Mouse (Mus musculus) ES-Bruce4 (cell line): ENCODE results near the gene Ube2q1.

Experiments used
- CTCF ChIP-seq: IDR thresholded peaks from one replicate; pipeline ENCODE4 v1.8.1; 2011; ENCODE audit warnings: low read depth, low read length
- POLR2A ChIP-seq: IDR thresholded peaks from one replicate; pipeline ENCODE4 v1.8.1; 2011; ENCODE audit warnings: low read length; ENCODE audit not compliant: insufficient read depth

DNA sequence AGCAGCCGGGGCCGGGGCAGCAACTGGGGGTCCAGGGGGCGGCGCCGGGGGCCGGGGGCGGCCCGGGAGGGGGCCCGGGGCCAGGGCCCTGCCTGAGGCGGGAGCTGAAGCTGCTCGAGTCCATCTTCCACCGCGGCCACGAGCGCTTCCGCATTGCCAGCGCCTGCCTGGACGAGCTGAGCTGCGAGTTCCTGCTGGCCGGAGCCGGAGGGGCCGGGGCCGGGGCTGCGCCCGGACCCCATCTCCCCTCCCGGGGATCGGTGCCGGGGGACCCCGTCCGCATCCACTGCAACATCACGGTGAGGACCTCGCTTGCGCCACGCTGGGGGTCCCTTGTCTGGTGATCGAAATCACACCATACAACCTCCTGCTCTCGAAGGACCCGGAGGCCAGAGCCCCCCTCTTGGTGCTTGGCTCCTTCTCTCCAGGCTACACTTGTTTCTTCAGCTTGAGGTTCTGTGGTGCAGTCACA lies 360 bp downstream of the Ube2q1 start:
- TF ChIP-seq CTCF (no peak), POLR2A (no peak)
